Mouse (Mus musculus): ENCODE data around the gene Spryd3.

DNA sequence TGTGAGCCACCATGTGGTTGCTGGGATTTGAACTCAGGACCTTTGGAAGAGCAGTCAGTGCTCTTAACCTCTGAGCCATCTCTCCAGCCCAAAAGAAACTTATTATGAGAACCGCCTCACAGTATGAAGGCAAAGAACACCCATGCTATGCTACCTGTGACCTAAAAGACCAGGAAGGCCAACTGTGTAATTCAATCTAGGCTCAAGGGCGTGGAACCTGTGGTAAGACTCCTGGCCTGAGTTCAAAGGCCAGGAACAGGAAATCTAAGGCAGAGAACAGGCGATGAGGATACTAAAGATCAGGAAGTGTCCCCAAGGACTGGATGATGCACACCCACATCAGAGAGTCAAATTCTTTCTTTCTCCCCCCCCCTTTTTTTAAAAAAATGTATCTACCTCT is 37.5 kb upstream of the Spryd3 start:
- TF ChIP-seq ZNF384 (IDR thresholded peaks at IDR 0.05; ENCODE audit: low read depth, low read length) = no peak
- no peak for TF ChIP-seq CTCF (IDR thresholded peaks at IDR 0.05 in 2 of 3, conservative IDR thresholded peaks at IDR 0.05 in 1 of 3; ENCODE audit: control insufficient read depth in 1 of 3, insufficient read depth in 1 of 3, low read depth in 2 of 3, low read length in 3 of 3, poor library complexity in 1 of 3, severe bottlenecking in 1 of 3)
- TF ChIP-seq POLR2A (IDR thresholded peaks at IDR 0.05; ENCODE audit: control insufficient read depth in 1 of 2, insufficient read depth in 1 of 2, low read depth in 1 of 2, low read length in 2 of 2, poor library complexity in 1 of 2) = no peak
- TF ChIP-seq ZC3H11A (IDR thresholded peaks at IDR 0.05; ENCODE audit: low read depth, low read length) = no peak
- TF ChIP-seq MAFK (IDR thresholded peaks at IDR 0.05; ENCODE audit: borderline replicate concordance, low read depth, low read length) = no peak
- TF ChIP-seq MAZ (IDR thresholded peaks at IDR 0.05; ENCODE audit: low read depth, low read length) = no peak
- no peak for TF ChIP-seq CHD2 (IDR thresholded peaks at IDR 0.05; ENCODE audit: low read length)
- TF ChIP-seq EP300 (IDR thresholded peaks at IDR 0.05; ENCODE audit: low read depth in 1 of 2, low read length in 2 of 2) = no peak
- no peak for TF ChIP-seq ZMIZ1 (IDR thresholded peaks at IDR 0.05; ENCODE audit: low read depth, low read length)
- TF ChIP-seq HCFC1 (IDR thresholded peaks at IDR 0.05; ENCODE audit: low read depth, low read length) = no peak
